Mouse (Mus musculus) adrenal gland, postnatal 4 days (tissue): ENCODE data around the gene Zbtb3. TPM values are rescaled to one million over a fixed set of nuclear protein-coding genes. Genes with fewer than 3 reads are reported as not detected.

Experiments
- DNase-seq, 2 experiments: peaks; one replicate each; pipeline ENCODE4 v3.0.0; 2021 to 2022; ENCODE audit warnings: low spot score in 2 of 2, mixed read lengths in 2 of 2
- long read RNA-seq, 2 experiments: library from polyadenylated mRNA; stranded (forward); transcript quantifications; one replicate each; pipeline ENCODE4 v2.0.0; 2021
- total RNA-seq, 2 experiments: library from RNA; stranded (reverse); gene quantifications; 2 replicates each; pipeline ENCODE4 v1.2.3; 2021

The Zbtb3 gene
- total RNA-seq, result 1 to 10 TPM; 2.0 to 2.4 TPM
- long read RNA-seq, experiment 1, partial matches to known transcripts, result 0 of 2 reads
- long read RNA-seq, experiment 1, other reads (novel, unspliced or antisense), result 1 of 2 reads
- long read RNA-seq, experiment 2, partial matches to known transcripts, result 0 of 2 reads
- long read RNA-seq, experiment 2, other reads (novel, unspliced or antisense), result 1 of 2 reads

DNA sequence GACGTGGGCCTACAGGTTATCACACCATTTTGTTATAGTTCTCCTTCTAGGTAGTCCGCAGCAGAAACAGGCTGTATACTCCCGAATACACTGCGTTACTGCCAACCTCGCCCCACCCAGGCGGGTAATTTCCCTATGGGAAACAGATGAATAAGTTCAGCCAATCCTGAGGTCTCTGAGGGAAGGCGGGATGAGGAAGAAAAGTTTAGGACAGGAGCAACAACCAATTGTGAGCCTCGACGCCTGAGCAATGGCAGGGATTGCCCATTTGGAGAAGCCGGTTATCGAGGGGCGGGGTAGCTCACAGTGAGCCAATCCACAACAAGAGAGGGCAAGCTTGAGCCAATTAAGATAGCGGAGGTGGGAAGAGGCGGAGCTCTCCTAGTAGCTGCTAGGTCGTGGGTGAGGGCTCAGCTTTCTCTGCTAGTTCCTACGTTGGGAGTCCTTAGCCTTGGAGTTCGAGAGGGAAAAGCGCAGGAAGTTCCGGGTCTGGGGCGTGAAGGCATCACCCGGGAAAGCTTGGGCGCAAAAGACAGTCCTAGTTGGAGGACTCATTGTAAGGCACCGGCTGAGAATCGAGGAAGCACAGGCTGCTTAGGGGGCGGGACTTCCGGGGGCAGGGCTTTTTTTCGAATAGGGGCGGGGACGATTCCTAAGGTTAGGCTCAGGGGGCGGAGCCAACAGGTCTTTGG is at the start of gene Zbtb3:
Gene Zbtb3, plus strand, starts transcription at position 426 of the 692 bp plus-strand sequence.
- DNase-seq, result peak; percentile 64 to 92

DNA sequence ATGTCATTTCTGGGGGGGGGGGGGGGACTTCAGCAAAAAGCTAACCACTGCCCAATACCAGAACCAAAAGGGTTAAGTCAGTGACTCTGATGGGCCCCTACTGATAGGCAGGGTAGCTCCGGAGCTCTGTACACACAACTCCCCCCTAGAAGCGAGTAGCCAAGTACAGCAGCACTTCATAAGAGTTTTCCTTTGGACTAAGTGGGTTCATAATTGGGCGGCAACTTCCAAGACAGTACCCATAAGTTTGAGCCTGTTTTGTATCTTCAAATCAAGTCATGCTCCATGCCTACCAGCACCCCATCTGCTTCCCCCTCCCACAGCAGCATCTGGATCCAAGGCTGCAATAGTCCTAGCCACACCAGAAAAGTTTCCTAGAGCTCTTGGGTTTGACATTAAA is 46.7 kb upstream of the Zbtb3 start:
- no peak for DNase-seq

DNA sequence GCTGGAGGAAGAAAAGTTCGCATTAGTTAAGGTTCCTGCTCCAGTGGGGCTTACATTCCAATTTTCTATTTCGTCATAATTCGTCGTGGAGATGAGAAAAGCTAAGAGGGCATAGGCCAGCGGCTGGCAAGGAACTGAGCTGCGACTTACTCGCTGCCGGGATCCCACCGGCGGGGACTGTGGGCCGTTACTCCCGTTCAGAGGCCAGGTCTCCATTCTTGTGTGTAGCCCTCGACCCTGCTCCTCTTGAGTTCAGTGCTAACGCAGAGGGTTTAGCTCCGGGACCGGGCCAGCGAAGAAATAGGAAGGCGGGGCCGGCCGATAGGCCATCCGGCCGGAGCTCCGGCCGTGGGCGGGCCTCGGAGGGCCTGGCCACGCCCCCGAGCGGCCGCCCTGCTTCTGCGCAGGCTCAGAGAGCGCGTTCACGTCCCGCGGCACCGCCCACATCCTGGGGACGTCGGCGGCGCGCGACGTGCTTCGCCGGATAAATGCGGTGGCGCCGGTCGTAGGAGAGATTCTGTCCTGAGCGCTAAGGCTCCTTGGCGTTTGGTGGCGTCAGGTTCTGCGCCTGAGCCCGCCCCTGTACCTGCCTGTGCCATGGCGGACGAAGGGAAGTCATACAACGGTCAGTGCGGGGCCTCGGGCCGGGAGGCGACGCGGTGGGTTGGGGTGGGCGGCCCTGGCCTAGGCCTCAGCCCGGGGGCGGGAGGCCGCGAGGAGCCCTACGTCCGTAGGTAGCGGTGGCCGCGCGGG is 45.5 kb upstream of the Zbtb3 start, which contains the start of gene Nxf1:
Gene Nxf1, plus strand, starts transcription at position 439 of the 753 bp plus-strand sequence.
- DNase-seq, result peak; percentile 81 to 89

GRCm38 (mm10) chr19:8757471-8757998 is 44.8 kb upstream of the Zbtb3 start:
- DNase-seq, result no peak

DNA sequence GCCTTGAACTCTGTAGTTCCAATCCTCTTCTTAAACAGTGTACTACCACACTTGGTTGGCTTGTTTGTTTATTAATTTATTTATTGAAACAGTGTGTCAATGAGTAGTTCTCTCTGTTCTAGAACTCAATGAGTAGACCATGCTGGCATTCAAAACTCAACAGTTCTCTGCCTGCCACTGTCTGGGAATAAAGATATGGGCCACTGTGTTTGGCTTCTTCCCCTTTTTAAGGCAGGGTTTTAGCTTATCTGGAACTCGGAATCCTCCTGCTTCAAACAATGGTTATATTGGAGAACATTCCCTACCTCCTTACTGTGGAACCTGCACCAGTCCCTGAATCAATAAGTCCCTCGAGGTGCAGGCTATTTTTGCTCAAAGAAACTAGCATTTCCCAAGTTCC is 43.5 kb upstream of the Zbtb3 start:
- no peak for DNase-seq

DNA sequence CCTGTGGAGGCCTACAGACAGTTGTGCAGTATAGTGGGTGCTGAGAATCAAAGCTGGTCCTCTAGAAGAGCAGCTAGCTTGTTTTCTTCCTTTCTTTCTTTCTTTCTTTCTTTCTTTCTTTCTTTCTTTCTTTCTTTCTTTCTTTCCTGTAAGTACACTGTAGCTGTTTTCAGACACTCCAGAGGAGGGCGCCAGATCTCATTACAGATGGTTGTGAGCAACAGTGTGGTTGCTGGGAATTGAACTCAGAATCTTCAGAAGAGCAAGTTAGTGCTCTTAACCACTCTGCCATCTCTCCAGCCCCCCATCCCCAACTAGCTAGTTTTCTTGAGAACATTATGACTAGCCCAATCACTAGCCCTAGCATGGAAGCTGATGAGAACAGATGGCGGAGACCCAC is 41.6 kb upstream of the Zbtb3 start:
- DNase-seq, result no peak

DNA sequence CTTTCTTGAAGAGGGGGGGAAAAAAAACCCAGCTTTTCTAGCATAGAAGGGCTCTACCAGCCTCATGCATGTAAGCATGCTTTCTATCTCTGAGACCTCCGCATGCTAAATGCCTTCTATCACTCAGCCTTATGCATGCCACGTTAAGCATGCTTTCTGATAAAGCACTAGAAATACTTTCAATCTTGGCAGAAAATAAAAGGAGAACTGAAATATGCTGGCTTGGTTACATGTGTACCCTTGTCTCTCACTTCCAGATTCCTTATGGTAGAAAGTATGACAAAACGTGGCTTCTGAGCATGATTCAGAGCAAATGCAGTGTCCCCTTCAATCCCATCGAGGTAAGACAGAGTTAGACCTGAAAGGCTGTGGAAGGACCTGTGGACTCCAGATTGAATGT is 39.1 kb upstream of the Zbtb3 start:
- no peak for DNase-seq

- no peak for DNase-seq
Measured at GRCm38 (mm10) chr19:8765562-8765961, 36.8 kb upstream of the Zbtb3 start.

- peak; percentile 73 to 74 for DNase-seq
Measured at GRCm38 (mm10) chr19:8770567-8771270, 31.6 kb upstream of the Zbtb3 start, which contains the start of gene Tmem223. Tmem223 (plus strand) TSS chr19:8770996.

- DNase-seq, result no peak
Measured at GRCm38 (mm10) chr19:8772996-8773395, 29.4 kb upstream of the Zbtb3 start.

GRCm38 (mm10) chr19:8773409-8773808 is 28.9 kb upstream of the Zbtb3 start:
- DNase-seq, result no peak

DNA sequence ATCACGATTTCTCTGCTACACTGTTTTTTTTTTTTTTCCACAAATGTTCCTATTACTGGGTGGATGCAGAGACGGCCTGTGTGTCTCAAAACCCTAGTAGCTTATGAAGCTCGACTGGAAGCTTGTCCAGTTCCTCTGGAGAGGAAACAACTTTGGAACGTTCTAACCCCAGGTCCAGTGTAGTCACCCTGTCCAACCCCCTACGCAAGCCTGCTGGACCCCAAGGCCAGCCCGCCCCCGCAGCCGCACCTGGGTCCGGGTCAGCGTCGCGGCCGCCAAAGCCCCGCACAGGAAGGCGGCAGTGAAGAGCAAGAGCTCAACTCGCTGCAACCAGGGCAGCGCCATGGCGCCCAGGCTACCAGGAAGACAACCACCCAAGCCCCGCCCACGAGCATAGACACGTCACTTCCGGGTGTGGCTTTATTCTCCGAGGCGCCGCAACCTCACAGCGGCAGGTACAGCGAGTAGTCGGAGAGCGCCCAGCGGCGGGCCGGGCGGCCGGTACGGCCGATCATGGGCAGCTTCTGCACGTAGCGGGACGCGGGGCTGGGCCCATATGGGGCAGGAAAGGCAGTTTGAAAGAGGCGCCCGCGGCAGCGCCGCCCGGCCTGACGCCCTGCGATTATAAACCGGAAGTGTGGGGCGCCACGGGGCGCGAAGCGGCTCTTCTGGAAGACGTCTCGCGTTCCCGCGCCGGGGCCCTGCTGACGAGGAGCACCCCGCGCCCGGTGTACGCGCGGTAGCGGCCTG is 28.1 kb upstream of the Zbtb3 start, which contains the start of gene Tmem179b:
Gene Tmem179b, minus strand, starts transcription at position 382 of the 750 bp plus-strand sequence.
- DNase-seq, result peak; percentile 83 to 94

DNA sequence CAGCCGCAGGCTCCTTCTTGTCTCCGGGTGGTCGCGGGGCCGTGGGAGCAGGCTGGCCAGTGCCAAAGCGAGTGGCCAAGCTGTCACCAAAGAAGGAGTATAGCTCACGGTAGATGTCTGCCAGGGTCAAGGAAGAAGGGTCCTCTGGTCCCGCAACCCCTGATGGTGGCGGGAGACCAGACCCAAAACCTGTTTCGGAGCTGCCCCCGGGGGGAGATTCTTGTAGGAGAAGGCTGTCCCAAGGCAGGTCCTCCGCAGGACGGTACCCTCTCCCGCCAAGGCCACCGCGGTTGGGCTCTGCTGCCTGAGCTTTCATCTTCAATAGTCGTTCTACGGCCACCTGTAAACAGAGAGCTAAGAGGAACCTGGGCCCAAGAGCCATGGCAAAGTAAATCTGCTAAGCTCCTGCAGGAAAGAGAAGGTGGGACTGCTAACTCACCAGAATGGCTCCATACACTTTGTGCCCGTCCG is 27.4 kb upstream of the Zbtb3 start:
- no peak for DNase-seq

DNA sequence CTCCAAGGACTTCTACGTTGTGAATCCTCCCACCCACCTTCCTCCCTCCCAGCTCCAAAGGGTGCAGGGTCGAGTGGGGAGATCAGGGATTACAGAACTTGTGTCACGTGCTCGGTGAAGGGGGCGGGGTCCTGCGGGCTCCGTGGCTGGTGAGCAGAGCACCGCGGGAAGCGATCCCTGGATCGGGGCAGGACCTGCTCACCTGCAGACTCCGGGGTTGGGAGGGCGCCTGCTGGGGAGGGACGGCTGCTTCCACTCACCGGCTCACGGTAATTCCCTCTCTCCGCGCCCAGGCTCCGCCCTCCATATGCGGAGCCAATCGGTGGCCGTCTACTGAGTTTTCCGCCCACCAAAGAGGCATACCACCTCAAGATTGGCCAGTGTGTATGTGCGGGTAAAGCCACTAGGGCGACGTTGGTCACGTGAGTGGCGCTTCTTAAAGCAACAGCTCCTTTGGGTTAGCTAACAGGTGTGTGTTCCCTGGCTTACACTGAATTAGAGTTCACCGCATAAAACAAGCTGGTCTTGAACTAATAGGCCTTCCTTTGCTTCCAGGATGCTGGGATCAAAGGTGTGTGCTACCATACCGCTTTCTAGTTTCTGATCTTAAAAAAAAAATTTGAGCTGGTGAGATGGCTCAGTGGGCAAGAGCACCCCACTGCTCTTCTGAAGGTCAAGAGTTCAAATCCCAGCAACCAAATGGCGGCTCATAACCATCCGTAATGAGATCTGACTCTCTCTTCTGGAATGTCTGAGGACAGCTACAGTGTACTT is 16.2 kb upstream of the Zbtb3 start, which contains the start of gene Taf6l:
Gene Taf6l, minus strand, starts transcription at position 410 of the 774 bp plus-strand sequence.
- DNase-seq, result peak; percentile 68 to 82

DNA sequence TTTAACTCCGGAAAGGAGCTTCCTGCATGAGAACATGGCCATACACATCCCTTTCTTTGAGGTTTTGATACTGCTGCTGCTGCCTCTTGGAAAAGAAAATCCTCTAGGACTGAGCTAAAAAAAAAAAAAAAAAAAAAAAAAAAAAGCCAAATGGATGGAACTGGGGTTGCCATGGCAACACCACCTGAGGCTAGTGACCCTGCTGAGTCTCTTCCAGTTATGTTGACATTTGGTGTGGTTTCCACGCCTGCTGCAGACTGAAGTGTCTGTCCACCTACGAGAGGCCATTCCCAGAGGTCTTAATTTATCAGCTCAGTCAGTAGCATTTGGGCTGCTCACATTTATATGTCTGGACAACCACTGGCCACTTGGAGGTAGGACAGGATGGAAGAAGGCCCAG is 13.8 kb upstream of the Zbtb3 start:
- DNase-seq, result no peak

DNA sequence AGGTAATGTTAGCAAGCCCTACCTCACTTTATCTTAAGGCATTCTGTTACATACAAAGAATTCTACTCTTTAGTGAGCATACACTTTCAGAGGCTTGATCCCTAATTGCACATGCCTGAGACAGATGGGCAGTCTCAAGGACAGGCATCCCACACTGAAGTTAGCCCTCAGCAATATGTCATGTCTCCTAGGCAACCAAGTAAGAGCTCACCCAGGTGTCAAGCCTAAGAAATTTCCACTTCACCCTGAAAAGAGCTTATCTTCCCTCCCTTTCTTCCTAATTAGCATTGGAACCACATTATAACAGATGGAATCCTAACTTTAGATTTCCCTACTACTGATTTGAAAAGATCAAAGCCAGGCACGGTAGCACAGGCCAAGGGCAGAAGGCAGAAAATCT is 13.2 kb upstream of the Zbtb3 start:
- DNase-seq, result no peak

- DNase-seq, result no peak
Measured at GRCm38 (mm10) chr19:8790171-8790570, 12.2 kb upstream of the Zbtb3 start.

- peak; percentile 77 to 81 for DNase-seq
Measured at GRCm38 (mm10) chr19:8798264-8798946, 4.0 kb upstream of the Zbtb3 start, which contains the start of gene Polr2g. Polr2g (minus strand) TSS chr19:8798577.

DNA sequence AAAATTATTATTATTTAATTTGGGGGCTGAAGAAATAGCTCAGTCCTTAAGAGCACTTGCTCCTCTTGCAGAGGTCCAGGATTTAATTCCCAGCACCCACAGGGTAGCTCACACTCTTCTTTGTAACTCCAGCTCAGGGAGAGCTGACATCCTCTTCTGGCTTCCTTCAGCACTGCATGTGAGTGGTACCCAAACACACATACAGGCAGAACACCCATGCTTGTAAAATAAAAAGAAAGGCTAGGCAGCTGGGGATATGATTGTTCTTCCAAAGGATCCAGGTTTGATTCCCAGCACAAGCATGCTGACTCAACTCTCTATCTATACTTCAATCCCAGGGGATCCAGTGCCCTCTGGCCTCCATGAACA is 3.4 kb upstream of the Zbtb3 start:
- DNase-seq, result no peak
